Mouse (Mus musculus): ENCODE data around the gene Glb1l. TPM values are rescaled to one million over a fixed set of nuclear protein-coding genes. Genes with fewer than 3 reads are reported as not detected.
"Not testable (repeated sequence)": the region's sequence is repeated elsewhere in the genome, so short reads cannot be mapped to it uniquely, and the experiment has no call there.

Gene Glb1l
- 10 to 100 TPM; 14.1 to 22.4 (median 18.5) TPM for total RNA-seq (2022)

- DNase-seq (ENCODE audit: low spot score in 2 of 2), result peak; percentile 95 to 96
Measured at GRCm38 (mm10) chr1:75210136-75211087, at the start of gene Glb1l, which contains the start of gene Stk16. TSS of gene Glb1l (minus strand) at chr1:75210813. TSS of gene Stk16 (plus strand) at chr1:75210838.

- no peak for DNase-seq (ENCODE audit: low spot score in 2 of 2)
Measured at GRCm38 (mm10) chr1:75255516-75256046, 45.0 kb upstream of the Glb1l start.

GRCm38 (mm10) chr1:75254625-75255013 lies 44.0 kb upstream of the Glb1l start:
- no peak for DNase-seq (ENCODE audit: low spot score in 2 of 2)

- DNase-seq (ENCODE audit: low spot score in 2 of 2), result peak in 1 of 2 experiments; percentile 85
Measured at GRCm38 (mm10) chr1:75253849-75254624, 43.4 kb upstream of the Glb1l start.

GRCm38 (mm10) chr1:75253029-75253428 lies 42.4 kb upstream of the Glb1l start:
- no peak for DNase-seq (ENCODE audit: low spot score in 2 of 2)

- no peak for DNase-seq (ENCODE audit: low spot score in 2 of 2)
Measured at GRCm38 (mm10) chr1:75252308-75252707, 41.7 kb upstream of the Glb1l start.

- DNase-seq (ENCODE audit: low spot score in 2 of 2), result no peak
Measured at GRCm38 (mm10) chr1:75251112-75251970, 40.7 kb upstream of the Glb1l start.

- DNase-seq (ENCODE audit: low spot score in 2 of 2), result no peak
Measured at GRCm38 (mm10) chr1:75250498-75250897, 39.9 kb upstream of the Glb1l start.

- DNase-seq (ENCODE audit: low spot score in 2 of 2), result no peak
Measured at GRCm38 (mm10) chr1:75248041-75248772, 37.6 kb upstream of the Glb1l start.

GRCm38 (mm10) chr1:75247071-75247930 lies 36.7 kb upstream of the Glb1l start:
- DNase-seq (ENCODE audit: low spot score in 2 of 2), result no peak

GRCm38 (mm10) chr1:75244836-75245235 lies 34.2 kb upstream of the Glb1l start:
- DNase-seq (ENCODE audit: low spot score in 2 of 2), result no peak

GRCm38 (mm10) chr1:75244175-75244826 lies 33.7 kb upstream of the Glb1l start:
- DNase-seq (ENCODE audit: low spot score in 2 of 2), result no peak

GRCm38 (mm10) chr1:75243411-75243810 lies 32.8 kb upstream of the Glb1l start:
- no peak for DNase-seq (ENCODE audit: low spot score in 2 of 2)

- peak in 1 of 2 experiments; percentile 77 for DNase-seq (ENCODE audit: low spot score in 2 of 2)
Measured at GRCm38 (mm10) chr1:75239591-75239990, 29.0 kb upstream of the Glb1l start.

GRCm38 (mm10) chr1:75236117-75237050 lies 25.8 kb upstream of the Glb1l start, which contains the start of gene Dnajb2:
TSS of gene Dnajb2 (plus strand) at chr1:75236406.
- peak; percentile 80 to 82 for DNase-seq (ENCODE audit: low spot score in 2 of 2)

- peak; percentile 73 to 77 for DNase-seq (ENCODE audit: low spot score in 2 of 2)
Measured at GRCm38 (mm10) chr1:75234606-75235005, 24.0 kb upstream of the Glb1l start.

- DNase-seq (ENCODE audit: low spot score in 2 of 2), result not testable (repeated sequence)
Measured at GRCm38 (mm10) chr1:75232489-75232888, 21.9 kb upstream of the Glb1l start.

Data from layer of hippocampus, adult 8-10 months (tissue).